Mouse (Mus musculus): ENCODE results near the gene Fuom.

DNA sequence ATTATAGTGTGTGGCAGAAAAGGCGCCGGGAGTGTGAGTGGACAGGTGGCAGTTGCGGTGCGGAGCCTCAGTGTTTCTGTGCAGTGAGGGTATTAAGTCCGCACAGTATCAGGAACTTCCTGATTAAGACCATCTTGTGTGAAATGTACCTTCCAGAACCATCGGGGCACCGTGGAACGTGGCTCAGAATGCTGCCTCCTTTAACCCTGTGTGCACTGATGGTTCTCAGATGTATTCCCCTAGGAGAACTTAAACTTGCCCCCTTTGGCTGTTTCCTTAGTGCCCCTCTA, 35.7 kb upstream of the Fuom start:
- no peak for TF ChIP-seq CTCF (IDR thresholded peaks at IDR 0.05; ENCODE audit: control insufficient read depth, insufficient read depth, insufficient replicate concordance, low read depth, low read length)
- no peak for TF ChIP-seq POLR2A (IDR thresholded peaks at IDR 0.05; ENCODE audit: control insufficient read depth, low read depth, low read length)
